Mouse (Mus musculus): Measurements from ENCODE around the gene Gm10644.

GRCm38 (mm10) chr8:83899363-83900252 lies 55.4 kb downstream of the Gm10644 start, which contains the start of gene Adgrl1:
- TF ChIP-seq CTCF (conservative IDR thresholded peaks at IDR 0.05; ENCODE audit: low read length) (no peak), POU5F1 (IDR thresholded peaks at IDR 0.05; ENCODE audit: borderline replicate concordance, low read length) (peak; percentile 23; the same call in 1 of the 2 replicates)
